Mouse (Mus musculus): ENCODE measurements around the gene Rbpj.
"Not testable (repeated sequence)": the region's sequence is repeated elsewhere in the genome, so short reads cannot be mapped to it uniquely, and the experiment has no call there.

Rbpj gene

DNA sequence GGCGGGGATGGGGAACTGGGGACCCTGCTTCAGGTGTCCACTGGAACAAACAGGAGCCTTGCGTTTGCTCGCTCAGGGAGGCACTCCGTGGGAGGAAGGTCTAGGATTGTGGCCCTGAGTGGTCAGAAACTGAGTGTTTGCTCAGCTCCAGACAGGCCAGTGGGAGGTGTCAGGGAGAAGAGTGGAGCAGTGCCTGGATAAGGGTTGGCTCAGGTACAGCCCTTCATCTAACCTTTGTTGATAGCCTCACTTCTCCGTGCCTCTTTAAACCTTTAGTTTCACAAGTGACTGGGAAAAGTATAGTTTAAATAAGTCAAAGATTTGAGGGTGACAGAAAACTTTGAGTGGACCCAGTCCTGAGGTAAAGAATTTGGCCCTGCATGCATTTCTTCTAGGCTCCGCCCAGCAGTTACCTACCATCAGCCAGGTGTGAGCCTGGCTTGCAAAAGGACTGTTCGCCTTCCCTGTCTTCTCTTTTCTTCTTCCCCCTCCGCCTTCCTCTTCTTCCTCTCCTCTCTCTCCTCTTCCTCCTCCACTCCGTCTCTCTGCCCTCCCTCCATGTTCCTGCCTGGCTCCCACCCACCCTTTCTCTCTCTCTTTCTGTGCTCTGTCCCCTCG lies 204.5 kb downstream of the Rbpj start:
- DNase-seq (ENCODE audit: low read depth, low spot score) = no peak

- DNase-seq (ENCODE audit: low read depth, low spot score) = no peak
Measured at GRCm38 (mm10) chr5:53671507-53671906, 205.6 kb downstream of the Rbpj start.

DNA sequence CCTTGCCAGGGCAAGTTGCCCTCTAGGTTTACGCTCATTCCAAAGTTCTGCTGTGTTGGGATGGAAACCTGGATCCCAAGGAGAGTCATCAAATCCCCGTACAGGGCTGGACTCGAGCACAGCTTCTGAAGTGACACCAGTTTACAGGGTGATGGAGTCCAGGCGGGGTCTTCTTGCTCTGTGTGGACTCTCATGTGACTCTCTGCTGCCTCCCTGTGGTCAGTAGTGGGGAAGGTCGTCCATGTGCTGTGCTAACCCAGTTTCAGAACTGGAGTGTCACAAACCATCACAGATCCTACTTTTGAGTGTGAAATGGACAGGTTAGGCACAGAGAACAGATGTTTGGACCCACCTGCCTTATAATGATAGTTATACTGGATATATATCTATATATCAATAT lies 206.4 kb downstream of the Rbpj start:
- peak; percentile 84 for DNase-seq (ENCODE audit: low read depth, low spot score)

DNA sequence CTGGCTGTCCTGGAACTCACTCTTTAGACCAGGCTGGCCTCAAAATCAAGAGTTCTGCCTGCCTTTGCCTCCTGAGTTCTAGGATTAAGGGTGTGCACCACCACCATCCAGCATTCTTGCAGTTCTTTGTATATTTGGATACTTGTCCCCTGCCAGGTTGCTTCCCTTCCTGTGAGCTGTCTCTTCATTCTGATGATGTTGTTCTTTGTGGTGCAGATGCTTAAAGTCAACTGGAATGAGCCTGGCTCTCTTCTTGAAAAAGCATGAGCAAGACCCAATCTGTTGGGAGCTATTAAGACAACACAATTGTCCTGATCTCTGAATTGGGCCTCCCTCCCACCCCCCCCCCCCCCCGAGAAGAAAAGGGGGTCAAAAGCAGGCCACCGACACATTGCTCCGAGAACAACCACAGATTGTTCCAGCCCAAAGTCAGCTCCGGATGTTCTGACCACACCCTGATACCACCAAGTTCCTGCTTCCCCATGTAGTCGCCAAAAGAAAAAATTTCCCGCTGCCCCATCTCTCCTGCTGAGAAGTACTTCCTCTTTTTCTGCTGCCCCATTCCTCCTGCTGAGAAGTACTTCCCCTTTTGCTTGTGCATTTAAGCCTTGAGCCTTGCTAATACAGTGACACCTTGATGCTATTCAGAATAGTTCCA lies 207.7 kb downstream of the Rbpj start:
- DNase-seq (ENCODE audit: low read depth, low spot score) = not testable (repeated sequence)

- no peak for DNase-seq (ENCODE audit: low read depth, low spot score)
Measured at GRCm38 (mm10) chr5:53676671-53677070, 210.7 kb downstream of the Rbpj start.

GRCm38 (mm10) chr5:53678036-53678767 lies 212.2 kb downstream of the Rbpj start:
- DNase-seq (ENCODE audit: low read depth, low spot score) = no peak

GRCm38 (mm10) chr5:53679651-53680050 lies 213.7 kb downstream of the Rbpj start:
- no peak for DNase-seq (ENCODE audit: low read depth, low spot score)

DNA sequence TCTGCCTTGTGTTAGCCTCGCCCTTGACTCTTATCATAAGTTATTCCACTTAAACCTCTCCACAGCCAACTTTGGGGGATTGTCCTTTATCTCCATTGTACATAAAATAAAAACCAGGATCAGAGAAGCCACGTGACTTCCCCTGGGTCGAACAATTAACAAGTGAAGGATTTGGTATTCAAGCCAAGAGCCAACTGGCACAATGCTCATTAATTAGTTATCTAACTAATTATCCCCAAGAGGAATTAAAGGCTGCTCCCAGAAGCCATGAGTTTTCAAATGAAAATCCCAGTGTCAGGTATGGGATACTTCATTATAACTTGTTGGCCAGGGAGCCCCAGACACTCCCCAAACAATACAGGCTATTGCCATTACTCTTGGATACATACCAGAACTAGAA lies 218.0 kb downstream of the Rbpj start:
- no peak for DNase-seq (ENCODE audit: low read depth, low spot score)

GRCm38 (mm10) chr5:53684417-53684816 lies 218.5 kb downstream of the Rbpj start:
- DNase-seq (ENCODE audit: low read depth, low spot score) = no peak

GRCm38 (mm10) chr5:53685623-53686022 lies 219.7 kb downstream of the Rbpj start:
- no peak for DNase-seq (ENCODE audit: low read depth, low spot score)

DNA sequence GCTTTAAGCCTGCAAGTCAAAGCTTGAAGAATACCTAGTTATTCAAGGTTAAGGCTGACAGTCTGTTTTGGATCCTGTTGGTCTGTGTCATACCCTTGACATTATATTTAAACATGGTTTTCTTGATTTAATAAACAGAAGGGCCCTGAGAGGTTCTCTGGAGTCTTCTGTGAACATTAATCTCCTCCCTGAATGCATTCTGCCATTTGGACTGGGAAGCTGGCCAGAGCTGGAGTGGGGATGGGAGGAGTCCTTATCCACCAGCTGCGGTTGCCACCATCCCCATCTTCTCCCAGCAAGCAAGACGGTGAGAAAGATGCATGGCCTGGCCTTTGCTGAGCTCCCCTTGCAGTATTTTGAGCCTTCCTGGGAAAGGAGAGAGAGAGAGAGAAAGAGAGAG lies 220.4 kb downstream of the Rbpj start:
- DNase-seq (ENCODE audit: low read depth, low spot score) = no peak

- DNase-seq (ENCODE audit: low read depth, low spot score) = no peak
Measured at GRCm38 (mm10) chr5:53688326-53688725, 222.4 kb downstream of the Rbpj start.

GRCm38 (mm10) chr5:53691577-53691976 lies 225.6 kb downstream of the Rbpj start:
- no peak for DNase-seq (ENCODE audit: low read depth, low spot score)

- DNase-seq (ENCODE audit: low read depth, low spot score) = no peak
Measured at GRCm38 (mm10) chr5:53692100-53692499, 226.1 kb downstream of the Rbpj start.

DNA sequence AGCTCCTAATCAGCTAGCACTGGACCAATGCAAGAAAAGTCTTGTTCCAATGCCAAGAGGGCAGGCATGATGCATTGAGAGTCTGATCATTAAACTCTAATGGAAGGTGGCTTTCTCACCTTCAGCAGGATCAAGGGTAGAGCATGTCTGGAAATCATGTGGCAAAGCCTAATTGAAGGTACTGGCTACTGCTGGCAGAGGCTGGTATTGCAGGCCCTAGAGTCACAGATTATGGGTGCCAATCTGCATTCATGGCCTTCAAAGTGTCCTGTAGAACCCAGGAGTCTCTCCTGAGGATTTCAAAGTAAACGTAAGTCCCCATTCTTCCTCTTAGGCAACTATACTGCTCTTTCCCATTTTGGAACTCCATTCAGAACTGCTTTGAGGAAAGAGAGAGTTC lies 226.7 kb downstream of the Rbpj start:
- no peak for DNase-seq (ENCODE audit: low read depth, low spot score)

GRCm38 (mm10) chr5:53696701-53697100 lies 230.7 kb downstream of the Rbpj start:
- DNase-seq (ENCODE audit: low read depth, low spot score) = no peak

- DNase-seq (ENCODE audit: low read depth, low spot score) = no peak
Measured at GRCm38 (mm10) chr5:53697794-53698193, 231.8 kb downstream of the Rbpj start.

- no peak for DNase-seq (ENCODE audit: low read depth, low spot score)
Measured at GRCm38 (mm10) chr5:53702686-53703085, 236.7 kb downstream of the Rbpj start.

Data from forelimb bud, embryonic 11.5 days (tissue).